Mouse (Mus musculus): Measurements from ENCODE around the gene Uvrag. TPM values are rescaled to one million over a fixed set of nuclear protein-coding genes. Genes with fewer than 3 reads are reported as not detected.
A peak's percentile ranks its signal among the peaks of the same experiment; 100 is the strongest.

The Uvrag gene
- total and polyA plus RNA-seq, 3 experiments, result 13.1 to 29.9 (median 23.3) TPM

- DNase-seq (ENCODE audit: low spot score) (peak; percentile 56), ATAC-seq (ENCODE audit: extremely low read depth, insufficient number of reproducible peaks, low FRiP score, poor library complexity, severe bottlenecking) (no peak)
- TF ChIP-seq CTCF (IDR thresholded peaks at IDR 0.05; ENCODE audit: low read depth, low read length) (peak; percentile 52), POLR2AphosphoS5 (IDR thresholded peaks at IDR 0.05; ENCODE audit: insufficient replicate concordance, low read depth, low read length) (no peak)
- H3K36me3 ChIP-seq (replicated peaks), result peaks cover 47% of the 10 kb centered on the region
- no peaks in the 10 kb centered on the region for H3K9me3 ChIP-seq (replicated peaks)
- H3K4me3 ChIP-seq (ENCODE audit: low read depth, low read length), result no peak overlapping the region
- peaks cover 12% of the 10 kb centered on the region for H3K4me1 ChIP-seq (ENCODE audit: insufficient read depth, low read depth, low read length)
- no peaks in the 10 kb centered on the region for H3K27me3 ChIP-seq (ENCODE audit: insufficient read depth, low read length)
Observed at GRCm38 (mm10) chr7:98962547-98963311, 178.2 kb downstream of the Uvrag start.

- no peak for ATAC-seq (ENCODE audit: extremely low read depth, insufficient number of reproducible peaks, low FRiP score, poor library complexity, severe bottlenecking)
- H3K4me3 ChIP-seq (ENCODE audit: low read depth, low read length), result no peak overlapping the region
- TF ChIP-seq CTCF (IDR thresholded peaks at IDR 0.05; ENCODE audit: low read depth, low read length), result no peak
- no peak for TF ChIP-seq TAL1 (conservative IDR thresholded peaks at IDR 0.05; ENCODE audit: low read depth, low read length)
- no peak for TF ChIP-seq GATA1 (IDR thresholded peaks at IDR 0.05; ENCODE audit: borderline replicate concordance, low read length)
- TF ChIP-seq POLR2AphosphoS5 (IDR thresholded peaks at IDR 0.05; ENCODE audit: insufficient replicate concordance, low read depth, low read length), result no peak
- TF ChIP-seq GATA2 (IDR thresholded peaks at IDR 0.05; ENCODE audit: borderline replicate concordance, low read depth, low read length), result no peak
- H3K36me3 ChIP-seq (replicated peaks), result peaks cover 41% of the 10 kb centered on the region
- H3K9me3 ChIP-seq (replicated peaks), result no peaks in the 10 kb centered on the region
- no peak for DNase-seq (ENCODE audit: low spot score)
- no peaks in the 10 kb centered on the region for H3K27me3 ChIP-seq (ENCODE audit: insufficient read depth, low read length)
- H3K4me1 ChIP-seq (ENCODE audit: insufficient read depth, low read depth, low read length), result peaks cover 12% of the 10 kb centered on the region
Observed at GRCm38 (mm10) chr7:98962074-98962473, 178.9 kb downstream of the Uvrag start.

GRCm38 (mm10) chr7:98960274-98960673 is 180.7 kb downstream of the Uvrag start:
- TF ChIP-seq CTCF (IDR thresholded peaks at IDR 0.05; ENCODE audit: low read depth, low read length) (no peak), POLR2AphosphoS5 (IDR thresholded peaks at IDR 0.05; ENCODE audit: insufficient replicate concordance, low read depth, low read length) (no peak)
- Histone ChIP-seq H3K4me1 (ENCODE audit: insufficient read depth, low read depth, low read length) (peaks cover 12% of the 10 kb centered on the region), H3K36me3 (replicated peaks) (peaks cover 30% of the 10 kb centered on the region), H3K27me3 (ENCODE audit: insufficient read depth, low read length) (no peaks in the 10 kb centered on the region), H3K4me3 (ENCODE audit: low read depth, low read length) (no peak overlapping the region), H3K9me3 (replicated peaks) (no peaks in the 10 kb centered on the region)
- DNase-seq (ENCODE audit: low spot score) (no peak), ATAC-seq (ENCODE audit: extremely low read depth, insufficient number of reproducible peaks, low FRiP score, poor library complexity, severe bottlenecking) (no peak)

- Histone ChIP-seq H3K4me3 (ENCODE audit: low read depth, low read length) (no peak overlapping the region), H3K4me1 (ENCODE audit: insufficient read depth, low read depth, low read length) (peaks cover 12% of the 10 kb centered on the region), H3K27me3 (ENCODE audit: insufficient read depth, low read length) (no peaks in the 10 kb centered on the region), H3K9me3 (replicated peaks) (no peaks in the 10 kb centered on the region), H3K36me3 (replicated peaks) (peaks cover 31% of the 10 kb centered on the region)
- no peak for DNase-seq (ENCODE audit: low spot score)
- ATAC-seq (ENCODE audit: extremely low read depth, insufficient number of reproducible peaks, low FRiP score, poor library complexity, severe bottlenecking), result no peak
- no peak for TF ChIP-seq GATA1 (IDR thresholded peaks at IDR 0.05; ENCODE audit: borderline replicate concordance, low read length)
- no peak for TF ChIP-seq GATA2 (IDR thresholded peaks at IDR 0.05; ENCODE audit: borderline replicate concordance, low read depth, low read length)
- no peak for TF ChIP-seq TAL1 (conservative IDR thresholded peaks at IDR 0.05; ENCODE audit: low read depth, low read length)
- no peak for TF ChIP-seq CTCF (IDR thresholded peaks at IDR 0.05; ENCODE audit: low read depth, low read length)
- no peak for TF ChIP-seq POLR2AphosphoS5 (IDR thresholded peaks at IDR 0.05; ENCODE audit: insufficient replicate concordance, low read depth, low read length)
Observed at GRCm38 (mm10) chr7:98959246-98959645, 181.7 kb downstream of the Uvrag start.

GRCm38 (mm10) chr7:98958172-98958571 is 182.8 kb downstream of the Uvrag start:
- DNase-seq (ENCODE audit: low spot score) (no peak), ATAC-seq (ENCODE audit: extremely low read depth, insufficient number of reproducible peaks, low FRiP score, poor library complexity, severe bottlenecking) (no peak)
- Histone ChIP-seq H3K9me3 (replicated peaks) (no peaks in the 10 kb centered on the region), H3K4me3 (ENCODE audit: low read depth, low read length) (no peak overlapping the region), H3K36me3 (replicated peaks) (peaks cover 31% of the 10 kb centered on the region), H3K27me3 (ENCODE audit: insufficient read depth, low read length) (no peaks in the 10 kb centered on the region), H3K4me1 (ENCODE audit: insufficient read depth, low read depth, low read length) (peaks cover 7% of the 10 kb centered on the region)
- TF ChIP-seq GATA1 (IDR thresholded peaks at IDR 0.05; ENCODE audit: borderline replicate concordance, low read length) (no peak), POLR2AphosphoS5 (IDR thresholded peaks at IDR 0.05; ENCODE audit: insufficient replicate concordance, low read depth, low read length) (no peak), CTCF (IDR thresholded peaks at IDR 0.05; ENCODE audit: low read depth, low read length) (no peak), GATA2 (IDR thresholded peaks at IDR 0.05; ENCODE audit: borderline replicate concordance, low read depth, low read length) (no peak), TAL1 (conservative IDR thresholded peaks at IDR 0.05; ENCODE audit: low read depth, low read length) (no peak)

- no peak for DNase-seq (ENCODE audit: low spot score)
- ATAC-seq (ENCODE audit: extremely low read depth, insufficient number of reproducible peaks, low FRiP score, poor library complexity, severe bottlenecking), result no peak
- H3K36me3 ChIP-seq (replicated peaks), result peaks cover 24% of the 10 kb centered on the region
- H3K9me3 ChIP-seq (replicated peaks), result no peaks in the 10 kb centered on the region
- H3K4me1 ChIP-seq (ENCODE audit: insufficient read depth, low read depth, low read length), result no peaks in the 10 kb centered on the region
- no peaks in the 10 kb centered on the region for H3K27me3 ChIP-seq (ENCODE audit: insufficient read depth, low read length)
- no peak overlapping the region for H3K4me3 ChIP-seq (ENCODE audit: low read depth, low read length)
- TF ChIP-seq POLR2AphosphoS5 (IDR thresholded peaks at IDR 0.05; ENCODE audit: insufficient replicate concordance, low read depth, low read length), result no peak
- TF ChIP-seq TAL1 (conservative IDR thresholded peaks at IDR 0.05; ENCODE audit: low read depth, low read length), result no peak
- TF ChIP-seq GATA1 (IDR thresholded peaks at IDR 0.05; ENCODE audit: borderline replicate concordance, low read length), result no peak
- TF ChIP-seq CTCF (IDR thresholded peaks at IDR 0.05; ENCODE audit: low read depth, low read length), result no peak
- TF ChIP-seq GATA2 (IDR thresholded peaks at IDR 0.05; ENCODE audit: borderline replicate concordance, low read depth, low read length), result no peak
Observed at GRCm38 (mm10) chr7:98957111-98957741, 183.7 kb downstream of the Uvrag start.

Data from G1E (cell line).